Mouse (Mus musculus) gonadal fat pad, adult 2 months (tissue): ENCODE measurements around the gene Zbtb5. TPM values are rescaled to one million over a fixed set of nuclear protein-coding genes. Genes with fewer than 3 reads are reported as not detected.
A peak's percentile ranks its signal among the peaks of the same experiment; 100 is the strongest.
"Not testable (repeated sequence)": the region's sequence is repeated elsewhere in the genome, so short reads cannot be mapped to it uniquely, and the experiment has no call there.

Experiments used
- DNase-seq: peaks from one replicate; pipeline ENCODE4 v3.0.0-alpha.2; 2012; ENCODE audit warnings: low read depth
- polyA plus RNA-seq: library from polyadenylated mRNA; depleted of rRNA; stranded (reverse); fragments of >200 nt; gene quantifications from 2 replicates; pipeline ENCODE4 v1.2.3, GENCODE M21; 2012; rRNA removed

Gene Zbtb5
- polyA plus RNA-seq: 12.1 and 12.9 TPM in 2 replicates

DNA sequence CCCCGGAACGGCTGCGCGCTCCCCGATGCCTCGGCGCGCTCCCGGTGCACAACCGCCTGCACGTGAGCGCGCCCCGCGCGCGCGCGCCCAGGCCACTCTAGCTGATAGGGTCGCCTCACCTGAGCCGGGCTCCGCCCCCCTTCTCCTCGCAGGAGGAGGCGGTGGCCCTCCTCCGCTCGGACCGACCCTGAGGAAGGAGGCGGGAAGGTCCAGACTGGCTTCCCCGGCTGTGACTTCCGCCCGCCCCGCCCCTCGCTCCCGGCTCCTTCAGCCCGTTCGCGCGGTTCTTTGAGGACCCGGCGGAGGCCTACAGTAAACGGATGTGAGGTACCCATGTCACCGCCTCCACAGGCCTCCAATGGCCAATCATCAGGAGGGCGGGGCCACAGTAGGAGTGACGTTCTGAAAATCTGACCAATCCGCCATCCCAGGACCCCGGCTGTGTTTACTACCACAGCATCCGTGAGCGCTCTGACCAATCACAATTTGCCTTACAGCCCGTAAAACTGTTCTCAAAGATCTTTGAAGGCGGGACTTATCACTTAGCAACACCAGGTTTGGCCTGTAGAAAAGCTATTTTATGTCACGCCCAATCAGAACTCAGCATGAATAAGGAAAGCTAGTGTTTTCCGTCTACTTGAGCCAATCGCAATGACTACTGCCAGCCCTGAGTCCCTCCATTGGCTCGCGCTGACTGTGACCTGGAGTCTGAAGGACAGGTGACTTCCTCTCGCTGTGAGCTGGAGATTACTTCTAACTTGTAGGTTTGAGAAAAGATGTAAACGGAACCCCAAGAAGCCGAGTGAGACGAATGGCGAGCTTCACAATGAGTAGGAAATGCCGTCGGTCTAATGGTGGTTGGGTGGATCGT is at the start of gene Zbtb5:
TSS of gene Zbtb5 (minus strand) at position 308 of the 871 bp plus-strand sequence.
- DNase-seq: peak; percentile 100

- no peak for DNase-seq
Observed at GRCm38 (mm10) chr4:45055451-45055850, 43.2 kb upstream of the Zbtb5 start.

- no peak for DNase-seq
Observed at GRCm38 (mm10) chr4:45054862-45055261, 42.6 kb upstream of the Zbtb5 start.

GRCm38 (mm10) chr4:45047956-45048355 is 35.7 kb upstream of the Zbtb5 start:
- DNase-seq: no peak

DNA sequence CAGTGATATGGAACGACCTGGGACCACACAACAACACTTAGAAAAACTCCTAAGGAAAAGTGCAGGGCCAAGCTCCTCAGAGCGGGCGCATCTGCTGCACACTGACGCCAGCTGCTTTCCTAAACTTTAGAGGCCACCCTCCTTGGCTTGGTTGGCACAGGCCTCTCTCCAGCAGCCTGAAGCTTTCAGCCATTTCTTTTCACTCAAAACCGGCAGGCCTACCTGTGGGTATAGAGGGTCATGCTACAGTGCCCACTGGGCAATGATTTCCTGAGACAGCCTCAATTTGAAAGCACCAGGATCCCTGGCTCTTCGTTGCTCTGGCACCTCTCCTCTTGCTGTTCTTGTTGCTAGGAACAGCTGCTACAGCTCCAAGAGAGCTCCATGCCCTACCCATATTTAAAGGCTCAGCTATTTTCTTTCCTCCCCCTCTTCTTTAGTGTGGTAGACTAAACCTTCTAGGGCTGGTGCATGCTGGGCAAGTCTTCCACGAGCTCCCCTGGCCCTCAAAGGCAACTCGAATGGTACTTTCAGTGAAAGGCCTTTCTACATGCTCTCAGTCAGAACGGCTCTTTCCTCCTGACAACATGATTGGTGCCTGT is 35.2 kb upstream of the Zbtb5 start:
- DNase-seq: no peak

GRCm38 (mm10) chr4:45046679-45047078 is 34.5 kb upstream of the Zbtb5 start:
- no peak for DNase-seq

DNA sequence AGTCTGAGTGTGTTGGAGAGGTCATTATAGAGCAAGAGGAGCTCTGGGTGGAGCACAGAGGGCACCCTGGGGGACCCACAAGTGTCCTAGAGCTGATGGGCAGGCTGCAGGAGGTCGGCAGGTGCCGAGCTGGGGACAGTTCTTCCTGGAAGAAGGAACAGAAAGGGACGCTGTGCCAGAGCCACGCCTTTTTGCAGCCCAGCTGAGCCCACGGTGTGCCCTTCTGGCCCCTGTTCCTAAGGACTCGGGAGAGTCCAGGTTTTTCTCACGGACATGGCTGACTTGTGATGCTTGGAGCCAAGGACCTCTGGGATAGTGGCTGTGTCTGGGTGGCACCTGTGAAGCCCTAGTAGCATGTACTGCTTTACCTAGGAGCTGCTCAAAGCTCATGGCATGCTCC is 28.6 kb upstream of the Zbtb5 start:
- DNase-seq: no peak

GRCm38 (mm10) chr4:45039546-45039945 is 27.3 kb upstream of the Zbtb5 start:
- DNase-seq: not testable (repeated sequence)

DNA sequence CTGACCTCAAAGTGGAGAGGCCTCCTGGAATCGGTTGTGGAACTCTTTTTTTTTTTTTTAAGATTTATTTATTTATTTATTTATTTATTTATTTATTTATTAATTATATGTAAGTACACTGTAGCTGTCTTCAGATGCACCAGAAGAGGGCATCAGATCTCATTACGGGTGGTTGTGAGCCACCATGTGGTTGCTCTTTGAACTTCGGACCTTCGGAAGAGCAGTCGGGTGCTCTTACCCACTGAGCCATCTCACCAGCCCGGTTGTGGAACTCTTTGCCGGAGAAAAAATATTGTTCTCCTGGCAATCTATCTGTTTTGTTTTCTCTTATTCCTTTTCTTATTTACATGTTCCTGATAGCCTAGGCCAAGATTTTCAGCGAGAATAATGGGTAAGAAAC is 26.7 kb upstream of the Zbtb5 start:
- not testable (repeated sequence) for DNase-seq

DNA sequence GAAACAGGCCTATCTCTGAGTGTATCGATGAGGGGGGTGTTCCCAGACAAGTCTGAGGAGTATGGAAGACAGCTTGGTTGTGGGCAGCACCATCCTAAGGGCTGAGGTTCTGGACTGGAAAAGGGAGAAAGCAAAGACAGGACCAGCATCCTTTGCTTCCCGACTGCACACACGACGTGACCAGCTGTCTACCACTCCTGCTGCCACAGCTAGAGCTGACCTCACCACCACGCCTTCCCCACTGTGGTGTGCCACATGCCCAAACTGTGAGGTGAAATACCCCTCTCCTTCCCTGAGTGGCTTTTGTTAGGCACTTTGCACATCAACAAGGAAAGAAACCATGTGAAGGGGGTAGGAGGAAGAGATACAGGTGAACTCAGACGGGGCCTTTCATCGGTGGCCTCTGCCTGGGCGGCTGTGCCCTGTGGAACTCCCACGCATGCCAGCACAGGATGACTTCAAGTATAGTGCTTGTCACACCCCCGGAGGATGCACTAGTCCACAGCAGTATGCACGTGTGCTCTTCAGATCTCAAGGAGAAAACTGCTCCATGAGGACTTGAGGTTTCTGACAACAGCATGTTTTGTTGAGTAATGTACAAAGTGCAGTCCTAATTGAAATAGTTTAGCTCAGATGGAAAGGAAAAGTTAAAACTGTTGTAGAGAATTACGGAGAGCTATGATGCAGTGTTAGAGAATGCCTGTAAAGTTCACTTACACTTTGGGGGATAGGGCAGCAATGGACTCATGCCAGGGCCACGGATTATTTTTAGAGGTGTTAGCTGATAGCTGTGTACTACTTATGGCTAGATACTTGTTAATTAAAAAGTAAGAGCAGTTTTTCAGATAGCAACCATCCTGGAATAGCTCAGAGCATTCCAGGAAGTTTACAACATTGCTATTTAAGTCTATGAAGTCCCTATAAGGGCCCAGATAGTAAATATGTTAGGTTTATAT is 25.5 kb upstream of the Zbtb5 start:
- no peak for DNase-seq

DNA sequence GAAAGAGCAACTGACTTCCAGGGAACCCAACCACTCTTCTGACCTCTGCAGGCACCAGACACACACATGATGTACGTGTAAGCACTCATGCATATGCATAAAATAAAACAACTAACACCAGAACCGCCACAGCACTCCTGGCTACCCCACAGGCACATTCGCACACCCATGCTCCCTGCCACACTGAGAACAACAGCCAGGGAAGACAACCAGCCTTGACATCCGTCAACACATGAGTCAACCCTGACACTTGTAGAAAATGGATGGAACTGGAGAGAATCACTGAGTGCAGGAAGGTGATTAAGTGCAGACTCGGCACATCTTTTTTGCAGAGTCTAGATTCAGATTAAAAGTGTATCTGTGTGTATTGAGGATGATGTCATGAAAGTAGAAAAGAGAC is 24.4 kb upstream of the Zbtb5 start:
- DNase-seq: no peak

GRCm38 (mm10) chr4:45036048-45036447 is 23.8 kb upstream of the Zbtb5 start:
- no peak for DNase-seq

GRCm38 (mm10) chr4:45034693-45035628 is 22.7 kb upstream of the Zbtb5 start:
- DNase-seq: no peak

DNA sequence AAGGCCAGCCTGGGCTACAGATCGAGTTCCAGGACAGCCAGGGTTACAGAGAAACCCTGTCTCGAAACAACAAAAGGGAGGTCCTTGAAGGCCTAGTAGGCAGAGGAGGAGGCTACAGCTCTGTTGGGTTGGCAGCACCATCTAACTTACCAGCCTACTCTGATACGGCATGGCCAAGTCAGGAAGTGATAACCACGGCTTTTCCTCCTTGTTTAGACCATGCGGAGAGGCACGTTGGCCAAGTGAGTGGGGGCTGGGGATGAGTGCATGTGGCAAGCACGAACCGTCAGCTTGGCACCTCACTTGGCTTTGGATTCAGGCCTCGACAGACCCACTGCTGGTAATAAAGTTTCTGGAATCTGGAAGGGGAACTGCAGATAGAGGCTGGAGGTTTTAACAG is 20.4 kb upstream of the Zbtb5 start:
- no peak for DNase-seq

DNA sequence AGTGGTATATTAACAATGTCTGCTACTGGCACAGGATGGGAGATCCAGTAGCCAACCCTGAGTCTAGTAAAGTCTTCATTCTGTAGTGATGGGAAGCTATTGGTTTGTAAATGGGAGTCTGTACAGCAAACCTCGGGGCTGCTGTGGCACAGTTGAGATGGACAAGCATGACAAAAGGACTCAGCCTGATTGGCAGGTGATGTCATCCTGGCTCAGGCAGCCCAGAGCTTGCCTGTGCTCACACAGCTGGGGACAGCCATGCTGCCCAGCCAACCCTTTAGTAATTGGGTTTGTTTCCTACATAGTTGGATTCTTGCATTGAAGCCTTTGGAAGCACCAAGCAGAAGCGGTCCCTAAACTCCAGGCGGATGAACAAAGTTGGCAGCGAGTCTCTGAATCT is 14.2 kb upstream of the Zbtb5 start:
- DNase-seq: no peak

GRCm38 (mm10) chr4:45019009-45019408 is 6.8 kb upstream of the Zbtb5 start:
- no peak for DNase-seq

DNA sequence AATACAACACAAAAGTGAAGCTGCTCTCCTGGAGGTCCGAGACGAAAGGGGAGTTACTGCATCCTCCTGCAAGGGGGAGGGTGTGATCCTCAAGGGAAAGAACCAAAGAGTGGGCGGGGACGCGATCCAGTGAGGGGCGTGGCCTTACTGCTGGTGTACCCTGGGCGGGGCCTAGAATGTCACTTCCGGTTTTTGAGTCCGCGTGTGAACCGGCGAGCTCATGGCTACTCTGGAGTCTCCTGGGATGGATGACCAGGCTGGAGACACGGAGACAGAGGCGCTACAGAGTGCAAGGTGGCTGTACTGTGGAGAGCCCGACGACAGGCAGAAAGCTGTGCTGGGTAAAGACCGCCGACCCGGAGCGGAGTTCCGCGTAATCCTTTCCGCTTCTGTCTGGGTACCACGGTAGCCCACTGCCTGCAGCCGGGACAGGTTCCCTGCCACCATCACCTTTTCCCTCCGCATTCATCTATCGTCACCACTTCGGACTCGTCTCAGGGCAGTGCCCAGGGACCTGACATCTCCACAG is 6.3 kb upstream of the Zbtb5 start, which contains the start of gene Polr1e:
TSS of gene Polr1e (plus strand) at position 132 of the 529 bp plus-strand sequence.
- peak; percentile 47 for DNase-seq

GRCm38 (mm10) chr4:45015615-45016014 is 3.4 kb upstream of the Zbtb5 start:
- DNase-seq: no peak

DNA sequence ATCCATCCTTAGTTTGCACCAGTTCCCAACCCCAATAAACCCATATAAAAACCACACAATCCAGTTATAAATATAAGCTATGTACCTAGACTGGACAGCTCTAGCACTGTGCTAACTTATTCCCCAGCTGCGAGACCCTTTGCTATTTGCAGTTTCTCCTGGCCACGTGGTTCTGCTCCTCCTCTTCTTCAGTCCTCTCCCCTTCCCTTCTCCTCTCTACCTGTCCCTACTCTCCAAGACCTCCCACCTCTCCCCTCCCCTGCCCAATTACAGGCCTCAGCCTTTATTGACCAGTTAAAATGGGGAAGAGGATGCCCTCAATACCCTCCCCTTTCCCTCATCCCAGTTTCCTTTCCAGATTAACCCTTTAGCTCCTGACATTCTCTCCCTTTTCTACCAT is 1.3 kb upstream of the Zbtb5 start:
- no peak for DNase-seq

GRCm38 (mm10) chr4:45013031-45013431 is 819 bp upstream of the Zbtb5 start:
- DNase-seq: no peak
